ENCODE assay signal across 16 mouse cellular contexts in the genomic region with DNA sequence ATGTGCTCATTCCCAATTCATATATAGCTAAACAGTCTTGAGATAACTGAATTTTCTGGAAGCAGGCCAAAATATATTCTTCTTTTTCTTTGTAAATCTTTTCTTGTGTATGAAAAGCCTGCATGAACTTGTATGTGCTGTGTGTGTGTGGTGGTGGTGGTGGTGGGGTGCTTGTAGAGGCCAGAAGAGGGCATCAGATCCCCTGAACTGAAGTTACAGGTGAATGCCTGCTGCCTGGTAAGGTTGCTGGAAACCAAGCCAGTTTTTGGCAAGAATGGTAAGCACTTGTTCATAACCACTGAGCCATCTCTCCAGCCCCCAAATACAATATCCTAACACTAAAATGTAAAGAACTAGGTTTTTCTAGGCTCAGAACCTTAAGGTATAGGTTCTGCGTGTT. TPM values are rescaled to one million over a fixed set of nuclear protein-coding genes. Genes with fewer than 3 reads are reported as not detected.
DNase-seq lines count a peak whose midpoint lies in the region; ATAC-seq and TF ChIP-seq lines count a peak whose summit lies in the region.
"Had no signal": no experiment of that assay in that cellular context is flagged by ENCODE, and none has a peak within 500 bp of the region (broad histone marks: within the 10 kb centered on the region; RNA-seq: fewer than 3 reads in every experiment).

No protein-coding gene starts in this region.

- no peak overlapping the region for H3K27ac ChIP-seq in kidney, embryonic 16.5 days (ENCODE audit: low read length)
- no peak overlapping the region for H3K27ac ChIP-seq in lung, embryonic 14.5 days (ENCODE audit: low read depth)
- no peak overlapping the region for H3K27ac ChIP-seq in hindbrain, embryonic 10.5 days
- H3K27ac ChIP-seq: embryonic facial prominence, embryonic 15.5 days; liver, embryonic 13.5 days; neural tube, embryonic 15.5 days had no signal

- peak; percentile 35 for TF ChIP-seq CTCF in lung, embryonic 14.5 days (IDR thresholded peaks at IDR 0.05; ENCODE audit: low read depth)

- WGBS in kidney, embryonic 16.5 days = 82% methylated on average over 1 of the region's 1 CpGs
- 84% methylated on average over 1 of the region's 1 CpGs for WGBS in lung, embryonic 14.5 days
- 87% methylated on average over 1 of the region's 1 CpGs for WGBS in hindbrain, embryonic 10.5 days

- DNase-seq in kidney, adult 18-20 months = peak; percentile 3
- DNase-seq in lung, embryonic 14.5 days = peak; percentile 3
- no peak for DNase-seq in lung, postnatal 25 days (ENCODE audit: low spot score)
- peak; percentile 1 for DNase-seq in WW6 (ENCODE audit: low read depth, low spot score)
- DNase-seq in right cerebral cortex, postnatal 10 days (ENCODE audit: low spot score in 2 of 2) = no peak
- DNase-seq in hindbrain, embryonic 10.5 days (ENCODE audit: low spot score) = no peak
- DNase-seq: cerebellum, adult 11 months; liver, embryonic 13.5 days; lung, postnatal 4 days; spleen, adult 18-20 months; thymus, postnatal 36 days had no signal

- no peaks in the 10 kb centered on the region for H3K36me3 ChIP-seq in kidney, embryonic 16.5 days (ENCODE audit: insufficient read depth, low read length)
- H3K36me3 ChIP-seq in lung, embryonic 14.5 days (ENCODE audit: insufficient read depth) = no peaks in the 10 kb centered on the region
- no peaks in the 10 kb centered on the region for H3K36me3 ChIP-seq in hindbrain, embryonic 10.5 days
- H3K36me3 ChIP-seq: embryonic facial prominence, embryonic 15.5 days; heart, embryonic 12.5 days; liver, embryonic 13.5 days; neural tube, embryonic 15.5 days had no signal

- no peak overlapping the region for H3K9ac ChIP-seq in kidney, embryonic 16.5 days (replicated peaks; ENCODE audit: low read length)
- no peak overlapping the region for H3K9ac ChIP-seq in lung, embryonic 14.5 days
- H3K9ac ChIP-seq: embryonic facial prominence, embryonic 15.5 days; heart, embryonic 12.5 days; liver, embryonic 13.5 days; neural tube, embryonic 15.5 days had no signal

- H3K4me3 ChIP-seq in kidney, embryonic 16.5 days (ENCODE audit: low read length) = no peak overlapping the region
- H3K4me3 ChIP-seq in lung, embryonic 14.5 days (ENCODE audit: low read depth, low read length) = no peak overlapping the region
- no peak overlapping the region for H3K4me3 ChIP-seq in hindbrain, embryonic 10.5 days
- H3K4me3 ChIP-seq: embryonic facial prominence, embryonic 15.5 days; heart, embryonic 12.5 days; liver, embryonic 13.5 days; neural tube, embryonic 15.5 days had no signal

- H3K27me3 ChIP-seq in kidney, embryonic 16.5 days (ENCODE audit: insufficient read depth, low read length) = no peaks in the 10 kb centered on the region
- no peaks in the 10 kb centered on the region for H3K27me3 ChIP-seq in lung, embryonic 14.5 days (ENCODE audit: insufficient read depth, low read length)
- no peaks in the 10 kb centered on the region for H3K27me3 ChIP-seq in hindbrain, embryonic 10.5 days (ENCODE audit: insufficient read depth, poor library complexity, severe bottlenecking)
- H3K27me3 ChIP-seq: embryonic facial prominence, embryonic 15.5 days; heart, embryonic 12.5 days; liver, embryonic 13.5 days; neural tube, embryonic 15.5 days had no signal

- H3K4me1 ChIP-seq in kidney, embryonic 16.5 days (ENCODE audit: insufficient read depth, low read length) = no peaks in the 10 kb centered on the region
- no peaks in the 10 kb centered on the region for H3K4me1 ChIP-seq in lung, embryonic 14.5 days (ENCODE audit: insufficient read depth)
- no peaks in the 10 kb centered on the region for H3K4me1 ChIP-seq in hindbrain, embryonic 10.5 days (replicated peaks)
- H3K4me1 ChIP-seq: embryonic facial prominence, embryonic 15.5 days; heart, embryonic 12.5 days; liver, embryonic 13.5 days; neural tube, embryonic 15.5 days had no signal

- no peak for ATAC-seq in kidney, embryonic 16.5 days (ENCODE audit: low FRiP score, low TSS enrichment)
- no peak for ATAC-seq in lung, embryonic 14.5 days (ENCODE audit: insufficient read depth)

- H3K9me3 ChIP-seq in kidney, embryonic 16.5 days (ENCODE audit: low read length) = no peaks in the 10 kb centered on the region
- no peaks in the 10 kb centered on the region for H3K9me3 ChIP-seq in lung, embryonic 14.5 days (ENCODE audit: low read depth, low read length)
- H3K9me3 ChIP-seq in hindbrain, embryonic 10.5 days = no peaks in the 10 kb centered on the region
- H3K9me3 ChIP-seq: embryonic facial prominence, embryonic 15.5 days; heart, embryonic 12.5 days; liver, embryonic 13.5 days; neural tube, embryonic 15.5 days had no signal

- H3K4me2 ChIP-seq in kidney, embryonic 16.5 days (replicated peaks; ENCODE audit: low read depth, low read length) = no peak overlapping the region
- H3K4me2 ChIP-seq in lung, embryonic 14.5 days = no peak overlapping the region
- H3K4me2 ChIP-seq: embryonic facial prominence, embryonic 15.5 days; heart, embryonic 12.5 days; liver, embryonic 13.5 days; midbrain, embryonic 11.5 days; neural tube, embryonic 15.5 days had no signal

RNA-seq across cellular contexts. Expression of a gene that starts 26.3 kb away (rescaled TPM):
- polyA plus RNA-seq in kidney, embryonic 16.5 days (2015; fragmentation: Nextera tagmentation; extraction: Ambion mirVana) = 7.2 and 8.9 TPM in 2 replicates
- 11.5 and 11.6 TPM in 2 replicates for polyA plus RNA-seq in lung, embryonic 14.5 days (2014; fragmentation: Nextera tagmentation; extraction: Ambion mirVana)
- 7.4 and 9.6 TPM in 2 replicates for polyA plus RNA-seq in hindbrain, embryonic 10.5 days (2016; fragmentation: Nextera tagmentation; extraction: Ambion mirVana)

Comparison
In these comparisons a context has a peak if more than half of its experiments do, and no peak if none do; other contexts are left out.
1. DNase-seq: peak in kidney, adult 18-20 months (single experiment), lung, embryonic 14.5 days (single experiment) and WW6 (single experiment); none in lung, postnatal 25 days (single experiment), right cerebral cortex, postnatal 10 days (0 of 2) and hindbrain, embryonic 10.5 days (single experiment).